Mouse (Mus musculus): ENCODE data around the gene Folr1. TPM values are rescaled to one million over a fixed set of nuclear protein-coding genes. Genes with fewer than 3 reads are reported as not detected.
A peak's percentile ranks its signal among the peaks of the same experiment; 100 is the strongest.

Gene Folr1
- polyA plus RNA-seq, 1 experiment from 2014 or later: 11.9 TPM

DNA sequence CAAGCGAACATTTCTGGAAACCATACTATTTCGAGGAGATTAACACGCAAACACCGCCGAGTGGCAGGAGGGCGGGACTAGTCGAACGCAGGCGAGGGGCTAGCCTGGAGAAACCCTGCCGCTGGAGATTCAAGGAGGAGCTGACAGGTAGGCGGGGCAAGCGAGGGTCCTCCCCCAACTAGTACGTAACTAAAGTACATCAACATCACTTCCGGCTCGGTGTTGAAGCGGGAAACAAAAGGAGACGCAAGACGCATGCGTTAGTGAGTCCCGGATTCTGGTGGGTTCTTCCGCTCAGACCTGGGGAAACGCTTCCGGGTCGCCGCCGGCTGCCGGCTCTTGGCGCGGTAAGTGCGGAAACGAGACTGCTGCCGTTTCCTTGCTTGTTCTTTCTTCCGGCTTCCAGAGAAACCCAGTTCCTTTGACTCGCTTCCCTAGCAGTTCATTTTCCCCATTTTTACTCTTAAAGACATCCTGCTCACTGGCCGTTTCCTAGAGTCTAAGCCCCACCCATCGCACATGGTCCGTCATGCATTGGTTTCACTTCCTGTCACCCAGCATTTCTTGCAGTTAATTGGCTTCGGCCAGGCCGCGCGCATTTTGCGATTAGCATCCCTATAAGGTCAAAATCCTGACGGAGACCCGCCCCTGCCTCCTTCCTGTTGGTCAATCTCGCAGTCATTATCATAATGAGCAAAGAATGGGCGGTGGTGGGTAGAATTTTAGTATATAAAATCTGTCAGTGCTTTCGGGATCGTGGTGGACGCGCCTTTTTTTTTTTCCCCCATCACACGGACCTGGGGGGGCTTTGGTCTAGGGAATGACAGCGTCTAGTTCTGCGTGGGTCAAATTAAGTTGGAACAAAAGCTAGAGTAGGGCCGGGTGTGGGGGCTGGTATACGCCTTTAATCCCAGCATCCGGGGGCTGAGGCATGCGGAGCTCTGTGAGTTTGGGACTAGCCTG is 25.8 kb upstream of the Folr1 start:
- peaks cover 6% of the 10 kb centered on the region for H3K4me1 ChIP-seq
- H3K4me2 ChIP-seq (replicated peaks): peak overlapping the region; percentile 53
- H3K9ac ChIP-seq (replicated peaks): peak overlapping the region; percentile 60
- no peaks in the 10 kb centered on the region for H3K36me3 ChIP-seq
- peak overlapping the region; percentile 87 for H3K27ac ChIP-seq (replicated peaks)
- peak overlapping the region; percentile 62 for H3K4me3 ChIP-seq
- under 1% methylated on average over 57 of the region's 57 CpGs for WGBS
- ATAC-seq (ENCODE audit: low FRiP score, low read depth): peak; percentile 98
- no peaks in the 10 kb centered on the region for H3K27me3 ChIP-seq
- no peaks in the 10 kb centered on the region for H3K9me3 ChIP-seq

DNA sequence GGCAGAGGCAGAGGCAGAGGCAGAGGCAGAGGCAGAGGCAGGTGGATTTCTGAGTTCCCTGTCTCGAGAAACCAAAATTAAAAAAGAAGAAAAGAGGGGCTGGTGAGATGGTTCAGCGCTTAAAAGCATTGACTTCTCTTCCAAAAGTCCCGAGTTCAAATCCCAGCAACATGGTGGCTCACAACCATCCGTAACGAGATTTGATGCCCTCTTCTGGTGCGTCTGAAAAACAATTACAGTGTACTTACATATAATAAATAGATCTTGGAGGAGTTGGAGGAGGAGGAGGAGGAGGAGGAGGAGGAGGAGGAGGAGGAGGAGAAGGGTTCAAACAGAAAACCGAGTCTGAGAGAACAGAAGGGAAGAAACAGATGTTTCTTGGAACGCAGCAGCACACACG is 25.1 kb upstream of the Folr1 start:
- ATAC-seq (ENCODE audit: low FRiP score, low read depth): no peak

GRCm38 (mm10) chr7:101888460-101888859 is 17.9 kb upstream of the Folr1 start:
- Histone ChIP-seq H3K9me3 (no peaks in the 10 kb centered on the region), H3K4me2 (replicated peaks) (no peak overlapping the region), H3K27ac (replicated peaks) (no peak overlapping the region), H3K4me3 (no peak overlapping the region), H3K9ac (replicated peaks) (no peak overlapping the region), H3K36me3 (no peaks in the 10 kb centered on the region), H3K4me1 (no peaks in the 10 kb centered on the region), H3K27me3 (no peaks in the 10 kb centered on the region)
- WGBS: 84% methylated on average over 4 of the region's 4 CpGs
- ATAC-seq (ENCODE audit: low FRiP score, low read depth): no peak

More for the DNA sequence above, 25.1 kb upstream of the Folr1 start:
- Histone ChIP-seq H3K9ac (replicated peaks) (peak overlapping the region; percentile 60), H3K27ac (replicated peaks) (peak overlapping the region; percentile 87), H3K4me2 (replicated peaks) (peak overlapping the region; percentile 53), H3K27me3 (no peaks in the 10 kb centered on the region), H3K4me3 (peak overlapping the region; percentile 62), H3K9me3 (no peaks in the 10 kb centered on the region), H3K36me3 (no peaks in the 10 kb centered on the region), H3K4me1 (peaks cover 6% of the 10 kb centered on the region)
- WGBS: 45% methylated on average over 9 of the region's 9 CpGs

GRCm38 (mm10) chr7:101886274-101886673 is 15.7 kb upstream of the Folr1 start:
- ATAC-seq (ENCODE audit: low FRiP score, low read depth): no peak
- H3K4me3 ChIP-seq: no peak overlapping the region
- H3K4me1 ChIP-seq: no peaks in the 10 kb centered on the region
- no peaks in the 10 kb centered on the region for H3K36me3 ChIP-seq
- H3K9ac ChIP-seq (replicated peaks): no peak overlapping the region; the same call in 1 of the 2 replicates
- no peak overlapping the region for H3K27ac ChIP-seq (replicated peaks)
- no peaks in the 10 kb centered on the region for H3K27me3 ChIP-seq
- no peaks in the 10 kb centered on the region for H3K9me3 ChIP-seq
- 91% methylated on average over 6 of the region's 6 CpGs for WGBS
- H3K4me2 ChIP-seq (replicated peaks): no peak overlapping the region

DNA sequence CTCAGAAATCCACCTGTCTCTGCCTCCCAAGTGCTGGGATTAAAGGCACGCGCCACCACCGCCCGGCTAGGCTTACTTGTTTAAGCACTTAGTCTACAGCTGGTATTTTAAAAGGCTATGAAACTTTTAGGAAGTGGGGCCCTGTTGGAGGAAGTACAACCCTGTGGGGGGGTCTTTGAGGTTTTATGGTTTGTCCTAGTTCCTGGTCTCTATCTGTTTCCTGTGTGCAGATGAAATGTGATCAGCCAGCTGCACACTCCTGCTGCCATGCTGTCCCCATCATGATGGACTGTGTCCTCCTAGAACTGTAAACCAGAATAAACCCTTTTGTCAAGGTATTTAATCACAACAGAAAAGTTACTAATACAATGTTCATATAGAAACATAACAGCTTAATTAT is 13.6 kb upstream of the Folr1 start:
- H3K9ac ChIP-seq (replicated peaks): no peak overlapping the region
- WGBS: 94% methylated on average over 4 of the region's 4 CpGs
- H3K27ac ChIP-seq (replicated peaks): no peak overlapping the region
- no peak for ATAC-seq (ENCODE audit: low FRiP score, low read depth)
- no peaks in the 10 kb centered on the region for H3K36me3 ChIP-seq
- no peaks in the 10 kb centered on the region for H3K4me1 ChIP-seq
- no peak overlapping the region for H3K4me3 ChIP-seq
- no peaks in the 10 kb centered on the region for H3K9me3 ChIP-seq
- H3K4me2 ChIP-seq (replicated peaks): no peak overlapping the region
- no peaks in the 10 kb centered on the region for H3K27me3 ChIP-seq

GRCm38 (mm10) chr7:101882413-101883154 is 12.0 kb upstream of the Folr1 start:
- ATAC-seq (ENCODE audit: low FRiP score, low read depth): no peak
- Histone ChIP-seq H3K27ac (replicated peaks) (no peak overlapping the region), H3K36me3 (no peaks in the 10 kb centered on the region), H3K27me3 (no peaks in the 10 kb centered on the region), H3K4me3 (no peak overlapping the region), H3K9ac (replicated peaks) (no peak overlapping the region), H3K4me1 (no peaks in the 10 kb centered on the region), H3K9me3 (no peaks in the 10 kb centered on the region), H3K4me2 (replicated peaks) (no peak overlapping the region)
- WGBS: 71% methylated on average over 9 of the region's 9 CpGs

GRCm38 (mm10) chr7:101880855-101881254 is 10.3 kb upstream of the Folr1 start:
- Histone ChIP-seq H3K4me3 (no peak overlapping the region), H3K9me3 (no peaks in the 10 kb centered on the region), H3K4me1 (no peaks in the 10 kb centered on the region), H3K27ac (replicated peaks) (no peak overlapping the region), H3K36me3 (no peaks in the 10 kb centered on the region), H3K27me3 (no peaks in the 10 kb centered on the region), H3K4me2 (replicated peaks) (no peak overlapping the region), H3K9ac (replicated peaks) (no peak overlapping the region)
- no peak for ATAC-seq (ENCODE audit: low FRiP score, low read depth)
- 79% methylated on average over 4 of the region's 4 CpGs for WGBS

DNA sequence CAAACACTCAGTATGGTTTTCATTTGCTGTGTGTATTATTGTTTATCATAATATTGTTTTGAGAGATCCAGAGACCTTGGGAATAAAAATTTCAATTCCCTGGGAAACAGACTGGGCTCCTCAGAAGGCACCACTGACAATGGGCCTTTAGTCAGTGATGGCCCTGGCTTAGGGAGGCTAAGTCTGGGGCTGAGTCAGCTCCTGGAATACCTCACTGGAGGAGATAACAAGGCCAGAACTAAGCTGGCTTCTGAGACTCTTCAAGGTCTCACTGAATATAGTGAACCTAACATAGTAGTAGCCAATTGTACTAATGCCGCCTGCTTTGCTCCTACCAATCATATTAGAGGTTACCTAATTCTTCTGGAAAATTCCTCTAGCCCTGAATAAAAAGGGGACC is 5.4 kb upstream of the Folr1 start:
- Histone ChIP-seq H3K9ac (replicated peaks) (no peak overlapping the region), H3K4me3 (no peak overlapping the region), H3K27me3 (no peaks in the 10 kb centered on the region), H3K4me2 (replicated peaks) (no peak overlapping the region), H3K36me3 (no peaks in the 10 kb centered on the region), H3K4me1 (no peaks in the 10 kb centered on the region), H3K27ac (replicated peaks) (no peak overlapping the region), H3K9me3 (no peaks in the 10 kb centered on the region)
- no peak for ATAC-seq (ENCODE audit: low FRiP score, low read depth)
- WGBS: 97% methylated on average over 1 of the region's 1 CpGs

- no peak overlapping the region for H3K27ac ChIP-seq (replicated peaks)
- no peak overlapping the region for H3K4me3 ChIP-seq
- H3K9ac ChIP-seq (replicated peaks): no peak overlapping the region
- no peaks in the 10 kb centered on the region for H3K36me3 ChIP-seq
- H3K27me3 ChIP-seq: no peaks in the 10 kb centered on the region
- peaks cover 5% of the 10 kb centered on the region; the same call in 1 of the 2 replicates for H3K4me1 ChIP-seq
- no peak for ATAC-seq (ENCODE audit: low FRiP score, low read depth)
- no peak overlapping the region for H3K4me2 ChIP-seq (replicated peaks)
- 85% methylated on average over 3 of the region's 3 CpGs for WGBS
- H3K9me3 ChIP-seq: no peaks in the 10 kb centered on the region
Observed at GRCm38 (mm10) chr7:101871296-101871695, 708 bp upstream of the Folr1 start.

DNA sequence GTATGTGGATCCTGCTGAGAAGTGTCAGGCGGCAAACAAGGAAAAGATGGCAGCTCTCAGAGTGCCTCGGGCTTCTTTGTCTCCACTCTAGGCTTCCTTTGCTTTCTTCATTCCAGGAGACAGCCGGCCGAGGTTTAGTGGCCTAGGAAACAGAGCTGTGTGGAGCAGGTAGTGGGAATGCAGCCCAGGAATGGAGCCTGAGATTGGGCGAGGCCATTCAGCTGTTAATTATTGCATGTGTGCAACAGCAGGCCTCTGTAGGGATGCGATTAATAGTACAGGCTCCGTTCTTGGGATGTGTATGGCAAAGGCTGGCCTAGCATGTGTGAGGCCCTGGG is 1.5 kb downstream of the Folr1 start:
- Histone ChIP-seq H3K4me1 (peaks cover 5% of the 10 kb centered on the region; the same call in 1 of the 2 replicates), H3K36me3 (no peaks in the 10 kb centered on the region), H3K9me3 (no peaks in the 10 kb centered on the region), H3K9ac (replicated peaks) (no peak overlapping the region), H3K27me3 (no peaks in the 10 kb centered on the region), H3K4me2 (replicated peaks) (no peak overlapping the region), H3K4me3 (no peak overlapping the region), H3K27ac (replicated peaks) (peak overlapping the region; percentile 20; the same call in 1 of the 2 replicates)
- ATAC-seq (ENCODE audit: low FRiP score, low read depth): peak; percentile 60; the same call in 1 of the 2 replicates
- 24% methylated on average over 7 of the region's 7 CpGs for WGBS

GRCm38 (mm10) chr7:101868241-101869162 is 2.1 kb downstream of the Folr1 start:
- Histone ChIP-seq H3K4me2 (replicated peaks) (peak overlapping the region; percentile 6; the same call in 1 of the 2 replicates), H3K36me3 (no peaks in the 10 kb centered on the region), H3K9me3 (no peaks in the 10 kb centered on the region), H3K4me1 (peaks cover 5% of the 10 kb centered on the region; the same call in 1 of the 2 replicates), H3K27me3 (no peaks in the 10 kb centered on the region), H3K27ac (replicated peaks) (peak overlapping the region; percentile 20; the same call in 1 of the 2 replicates), H3K4me3 (no peak overlapping the region), H3K9ac (replicated peaks) (no peak overlapping the region)
- 35% methylated on average over 13 of the region's 13 CpGs for WGBS
- peak; percentile 27; the same call in 1 of the 2 replicates for ATAC-seq (ENCODE audit: low FRiP score, low read depth)

Measured in midbrain, embryonic 12.5 days (tissue).